Mouse (Mus musculus): ENCODE results near the gene Gm11027.

The Gm11027 gene

GRCm38 (mm10) chr12:116276961-116277360 is 1.8 kb downstream of the Gm11027 start:
- no peak for ATAC-seq (ENCODE audit: insufficient number of reproducible peaks, low FRiP score, low TSS enrichment)

GRCm38 (mm10) chr12:116278541-116278940 is 3.4 kb downstream of the Gm11027 start:
- ATAC-seq (ENCODE audit: insufficient number of reproducible peaks, low FRiP score, low TSS enrichment): no peak

- ATAC-seq (ENCODE audit: insufficient number of reproducible peaks, low FRiP score, low TSS enrichment): no peak
Observed at GRCm38 (mm10) chr12:116279181-116279580, 4.0 kb downstream of the Gm11027 start.

GRCm38 (mm10) chr12:116280149-116280652 is 5.0 kb downstream of the Gm11027 start:
- no peak for ATAC-seq (ENCODE audit: insufficient number of reproducible peaks, low FRiP score, low TSS enrichment)

- ATAC-seq (ENCODE audit: insufficient number of reproducible peaks, low FRiP score, low TSS enrichment): peak; percentile 89
Observed at GRCm38 (mm10) chr12:116280653-116281364, 5.6 kb downstream of the Gm11027 start, which contains the start of gene Esyt2. Gene Esyt2, plus strand, starts transcription at chr12:116281196.

- peak; percentile 50 for ATAC-seq (ENCODE audit: insufficient number of reproducible peaks, low FRiP score, low TSS enrichment)
Observed at GRCm38 (mm10) chr12:116281427-116282281, 6.5 kb downstream of the Gm11027 start.

- no peak for ATAC-seq (ENCODE audit: insufficient number of reproducible peaks, low FRiP score, low TSS enrichment)
Observed at GRCm38 (mm10) chr12:116282856-116283255, 7.7 kb downstream of the Gm11027 start.

- no peak for ATAC-seq (ENCODE audit: insufficient number of reproducible peaks, low FRiP score, low TSS enrichment)
Observed at GRCm38 (mm10) chr12:116283511-116283910, 8.3 kb downstream of the Gm11027 start.

GRCm38 (mm10) chr12:116293185-116293584 is 18.0 kb downstream of the Gm11027 start:
- no peak for ATAC-seq (ENCODE audit: insufficient number of reproducible peaks, low FRiP score, low TSS enrichment)

GRCm38 (mm10) chr12:116293599-116294292 is 18.6 kb downstream of the Gm11027 start:
- no peak for ATAC-seq (ENCODE audit: insufficient number of reproducible peaks, low FRiP score, low TSS enrichment)

- no peak for ATAC-seq (ENCODE audit: insufficient number of reproducible peaks, low FRiP score, low TSS enrichment)
Observed at GRCm38 (mm10) chr12:116299906-116300305, 24.7 kb downstream of the Gm11027 start.

GRCm38 (mm10) chr12:116302181-116302580 is 27.0 kb downstream of the Gm11027 start:
- no peak for ATAC-seq (ENCODE audit: insufficient number of reproducible peaks, low FRiP score, low TSS enrichment)

GRCm38 (mm10) chr12:116306042-116306441 is 30.9 kb downstream of the Gm11027 start:
- ATAC-seq (ENCODE audit: insufficient number of reproducible peaks, low FRiP score, low TSS enrichment): no peak

GRCm38 (mm10) chr12:116307870-116308269 is 32.7 kb downstream of the Gm11027 start:
- ATAC-seq (ENCODE audit: insufficient number of reproducible peaks, low FRiP score, low TSS enrichment): no peak

- ATAC-seq (ENCODE audit: insufficient number of reproducible peaks, low FRiP score, low TSS enrichment): no peak
Observed at GRCm38 (mm10) chr12:116308612-116309011, 33.4 kb downstream of the Gm11027 start.

- ATAC-seq (ENCODE audit: insufficient number of reproducible peaks, low FRiP score, low TSS enrichment): no peak
Observed at GRCm38 (mm10) chr12:116313816-116314215, 38.6 kb downstream of the Gm11027 start.

GRCm38 (mm10) chr12:116315498-116315897 is 40.3 kb downstream of the Gm11027 start:
- ATAC-seq (ENCODE audit: insufficient number of reproducible peaks, low FRiP score, low TSS enrichment): no peak

GRCm38 (mm10) chr12:116317818-116318217 is 42.6 kb downstream of the Gm11027 start:
- no peak for ATAC-seq (ENCODE audit: insufficient number of reproducible peaks, low FRiP score, low TSS enrichment)

Data from cerebellum, adult (tissue).